Mouse (Mus musculus) olfactory bulb, adult 2 months (tissue): ENCODE data around the gene Krtap9-3. TPM values are rescaled to one million over a fixed set of nuclear protein-coding genes. Genes with fewer than 3 reads are reported as not detected.
"Not testable (repeated sequence)": the region's sequence is repeated elsewhere in the genome, so short reads cannot be mapped to it uniquely, and the experiment has no call there.

Source experiments
- H3K27ac ChIP-seq: fragments of 200-500 bp; 2 replicates; pipeline ENCODE4 v1.5.1; 2012; ENCODE audit warnings: low read depth, low read length; ENCODE audit not compliant: insufficient read depth
- H3K4me1 ChIP-seq: fragments of 200-500 bp; 2 replicates; pipeline ENCODE4 v1.6.1; 2012; ENCODE audit warnings: low read length; ENCODE audit not compliant: control insufficient read depth, insufficient read depth
- H3K4me3 ChIP-seq: fragments of 200-500 bp; 2 replicates; pipeline ENCODE4 v1.5.1; 2012; ENCODE audit warnings: mild to moderate bottlenecking, low read depth, low read length, moderate library complexity; ENCODE audit not compliant: insufficient read depth
- CTCF ChIP-seq: fragments of 200-500 bp; IDR thresholded peaks from 2 replicates; pipeline ENCODE4 v1.5.1; 2012; ENCODE audit warnings: low read depth, mild to moderate bottlenecking, low read length, moderate library complexity; ENCODE audit not compliant: insufficient read depth
- POLR2A ChIP-seq: fragments of 200-500 bp; IDR thresholded peaks from 2 replicates; pipeline ENCODE4 v1.6.1; 2012; ENCODE audit warnings: mild to moderate bottlenecking, low read depth, low read length, moderate library complexity; ENCODE audit not compliant: insufficient read depth
- WGBS: fragments of 180-500 bp; shearing (Covaris S2); methylation state at CpG from one replicate; pipeline ENCODE4 v1.1.7; 2018; 5-methylcytosine and 5-hydroxymethylcytosine counted together
- polyA plus RNA-seq: library from polyadenylated mRNA; stranded (reverse); fragments of >200 nt; gene quantifications from 2 replicates; pipeline ENCODE4 v1.2.4, GENCODE M21; 2012; ENCODE audit warnings: low replicate concordance; ENCODE audit not compliant: missing spikeins, insufficient read depth, insufficient read length

Krtap9-3 gene
- polyA plus RNA-seq, 1 experiment: not detected

- H3K27ac ChIP-seq: no peak within 1 kb of the TSS
- no peaks in the 10 kb centered on the region for H3K4me1 ChIP-seq
- H3K4me3 ChIP-seq: no peak within 1 kb of the TSS
- TF ChIP-seq CTCF (no peak), POLR2A (no peak)
- 94% methylated on average over 2 of the region's 2 CpGs for WGBS
Measured at GRCm38 (mm10) chr11:99620335-99620734, 22.4 kb upstream of the Krtap9-3 start, which contains the start of gene Gm11562. Gene Gm11562, minus strand, starts transcription at chr11:99620435.

GRCm38 (mm10) chr11:99614796-99615363 is 17.0 kb upstream of the Krtap9-3 start, which contains the start of gene Krtap2-4:
Gene Krtap2-4, minus strand, starts transcription at chr11:99614846.
- H3K4me1 ChIP-seq: no peaks in the 10 kb centered on the region
- 54% methylated on average over 3 of the region's 3 CpGs for whole genome bisulfite sequencing
- TF ChIP-seq CTCF (no peak), POLR2A (no peak)
- H3K27ac ChIP-seq: no peak within 1 kb of the TSS
- H3K4me3 ChIP-seq: no peak within 1 kb of the TSS

GRCm38 (mm10) chr11:99610089-99610488 is 12.2 kb upstream of the Krtap9-3 start, which contains the start of gene Gm11937:
Gene Gm11937, minus strand, starts transcription at chr11:99610189.
- H3K4me3 ChIP-seq, H3K27ac ChIP-seq, H3K4me1 ChIP-seq: not testable (repeated sequence)
- 89% methylated on average over 1 of the region's 2 CpGs for WGBS

DNA sequence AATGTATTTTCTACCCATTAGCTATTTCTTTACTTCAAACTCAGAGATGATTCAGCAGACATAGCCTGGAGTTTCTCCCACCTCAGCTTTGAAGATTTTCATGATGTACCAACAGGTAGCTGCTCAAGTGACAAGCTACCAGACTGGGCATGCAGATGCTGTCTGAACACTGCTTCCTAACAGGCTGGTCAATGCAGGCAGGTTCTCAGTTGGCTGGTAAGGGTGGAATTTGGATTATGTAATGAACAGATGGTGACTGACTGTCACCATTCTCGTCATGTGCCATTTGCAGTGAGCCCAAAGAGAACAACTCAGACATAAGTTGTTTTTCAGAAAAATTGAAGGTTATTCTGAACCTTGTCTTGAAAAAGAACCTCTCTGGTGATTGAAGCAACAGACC is 11.2 kb upstream of the Krtap9-3 start:
- WGBS: 83% methylated on average over 1 of the region's 1 CpGs
- H3K4me3 ChIP-seq: no peak overlapping the region
- TF ChIP-seq CTCF: no peak
- no peak for TF ChIP-seq POLR2A
- H3K4me1 ChIP-seq: no peaks in the 10 kb centered on the region
- no peak overlapping the region for H3K27ac ChIP-seq

DNA sequence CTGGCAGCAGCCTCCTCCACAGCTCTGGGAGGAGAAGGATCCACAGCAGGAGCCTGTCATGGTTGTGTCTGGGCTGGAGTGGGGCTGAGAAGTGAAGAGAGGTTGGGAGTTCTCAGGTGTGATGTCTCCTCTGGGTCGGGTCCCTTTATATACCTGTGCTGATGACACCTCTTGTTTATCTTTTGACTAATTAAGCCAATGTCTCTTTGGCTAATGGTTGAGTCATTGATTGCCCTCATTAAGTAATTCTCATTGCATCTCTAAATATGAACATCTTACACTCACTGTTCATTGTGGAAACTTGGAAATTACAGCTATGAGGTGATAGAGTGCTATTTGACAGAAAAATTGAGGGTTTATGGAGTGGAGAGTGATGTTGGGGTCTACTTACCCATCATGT is 5.3 kb upstream of the Krtap9-3 start, which contains the start of gene Gm11938:
Gene Gm11938 (minus strand): TSS at position 101 of the 400 bp plus-strand sequence.
- not testable (repeated sequence) for H3K27ac ChIP-seq
- 70% methylated on average over 1 of the region's 1 CpGs for WGBS

GRCm38 (mm10) chr11:99590981-99591380 is 6.9 kb downstream of the Krtap9-3 start, which contains the start of gene Krtap1-3:
Gene Krtap1-3, minus strand, starts transcription at chr11:99591339.
- TF ChIP-seq POLR2A (no peak), CTCF (no peak)
- no peaks in the 10 kb centered on the region for H3K4me1 ChIP-seq
- no peak within 1 kb of the TSS for H3K27ac ChIP-seq
- WGBS: 82% methylated on average over 6 of the region's 6 CpGs
- H3K4me3 ChIP-seq: no peak within 1 kb of the TSS

More for the DNA sequence above, 5.3 kb upstream of the Krtap9-3 start, which contains the start of gene Gm11938:
- not testable (repeated sequence) for H3K4me3 ChIP-seq, H3K4me1 ChIP-seq

- no peak overlapping the region for H3K27ac ChIP-seq
- TF ChIP-seq CTCF (no peak), POLR2A (no peak)
- no peak overlapping the region for H3K4me3 ChIP-seq
- 48% methylated on average over 7 of the region's 7 CpGs for WGBS
- H3K4me1 ChIP-seq: peaks cover 8% of the 10 kb centered on the region
Measured at GRCm38 (mm10) chr11:99585096-99585495, 12.8 kb downstream of the Krtap9-3 start.

DNA sequence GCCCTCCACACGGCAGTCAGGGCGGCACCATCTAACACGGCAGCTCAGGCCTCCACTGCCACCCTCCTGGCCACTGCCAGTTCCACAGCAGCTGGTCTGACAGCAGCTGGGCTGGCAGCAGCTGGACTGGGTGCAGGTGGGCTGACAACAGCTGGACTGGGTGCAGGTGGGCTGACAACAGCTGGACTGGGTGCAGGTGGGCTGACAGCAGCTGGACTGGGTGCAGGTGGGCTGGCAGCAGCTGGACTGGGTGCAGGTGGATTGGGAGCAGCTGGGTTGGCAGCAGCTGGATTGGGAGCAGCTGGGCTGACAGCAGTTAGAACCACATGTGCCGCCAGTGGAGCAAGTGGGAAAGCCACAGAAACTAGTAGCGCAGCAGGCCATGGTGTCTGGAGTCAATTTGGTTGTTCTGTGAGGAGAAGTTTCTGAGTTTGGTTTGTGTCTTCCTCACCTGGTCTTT is 14.6 kb downstream of the Krtap9-3 start, which contains the start of gene Krtap1-4:
Gene Krtap1-4 (minus strand): TSS at position 410 of the 460 bp plus-strand sequence.
- H3K4me3 ChIP-seq: no peak within 1 kb of the TSS
- no peak within 1 kb of the TSS for H3K27ac ChIP-seq
- peaks cover 8% of the 10 kb centered on the region for H3K4me1 ChIP-seq
- 75% methylated on average over 5 of the region's 5 CpGs for WGBS
- no peak for TF ChIP-seq POLR2A
- no peak for TF ChIP-seq CTCF

- TF ChIP-seq CTCF: no peak
- no peak for TF ChIP-seq POLR2A
- 29% methylated on average over 6 of the region's 6 CpGs for WGBS
- Histone ChIP-seq H3K27ac (no peak overlapping the region), H3K4me1 (peaks cover 8% of the 10 kb centered on the region), H3K4me3 (no peak overlapping the region)
Measured at GRCm38 (mm10) chr11:99581564-99581963, 16.3 kb downstream of the Krtap9-3 start.

GRCm38 (mm10) chr11:99581051-99581450 is 16.9 kb downstream of the Krtap9-3 start:
- TF ChIP-seq POLR2A: no peak
- TF ChIP-seq CTCF: no peak
- Histone ChIP-seq H3K27ac (no peak overlapping the region), H3K4me1 (peaks cover 8% of the 10 kb centered on the region), H3K4me3 (no peak overlapping the region)
- WGBS: 88% methylated on average over 5 of the region's 5 CpGs
